Mouse (Mus musculus) layer of hippocampus, postnatal 25 days (tissue): ENCODE results near the gene Pigm. TPM values are rescaled to one million over a fixed set of nuclear protein-coding genes. Genes with fewer than 3 reads are reported as not detected.

Experiments used
- DNase-seq, 2 experiments: peaks; one replicate each; pipeline ENCODE4 v3.0.0; 2022; ENCODE audit warnings: mixed read lengths in 2 of 2, low spot score in 1 of 2; ENCODE audit errors: extremely low spot score in 1 of 2
- total RNA-seq, 2 experiments: library from RNA; stranded (reverse); gene quantifications; 2 replicates each; pipeline ENCODE4 v1.2.3; 2021

The Pigm gene
- total RNA-seq, 2 experiments from 2014 or later, result 8.6 to 8.9 TPM

DNA sequence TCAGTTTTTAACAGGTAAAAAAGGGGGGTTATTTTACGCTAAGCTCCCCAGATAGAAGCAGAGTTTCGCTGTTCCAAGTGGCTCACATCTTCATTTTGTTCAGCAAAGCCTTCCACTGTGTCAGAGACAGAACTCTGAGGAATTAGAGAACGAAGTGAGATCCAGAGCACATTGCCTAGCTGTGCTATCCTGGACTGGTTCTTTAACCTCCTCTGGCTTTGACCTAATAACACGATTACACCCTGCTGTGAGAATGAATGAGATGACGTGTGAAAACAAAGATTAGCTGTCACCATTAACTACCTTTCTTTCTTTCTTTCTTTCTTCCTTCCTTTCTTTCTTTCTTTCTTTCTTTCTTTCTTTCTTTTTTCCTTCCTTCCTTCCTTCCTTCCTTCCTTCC lies 33.1 kb downstream of the Pigm start:
- DNase-seq, result no peak

DNA sequence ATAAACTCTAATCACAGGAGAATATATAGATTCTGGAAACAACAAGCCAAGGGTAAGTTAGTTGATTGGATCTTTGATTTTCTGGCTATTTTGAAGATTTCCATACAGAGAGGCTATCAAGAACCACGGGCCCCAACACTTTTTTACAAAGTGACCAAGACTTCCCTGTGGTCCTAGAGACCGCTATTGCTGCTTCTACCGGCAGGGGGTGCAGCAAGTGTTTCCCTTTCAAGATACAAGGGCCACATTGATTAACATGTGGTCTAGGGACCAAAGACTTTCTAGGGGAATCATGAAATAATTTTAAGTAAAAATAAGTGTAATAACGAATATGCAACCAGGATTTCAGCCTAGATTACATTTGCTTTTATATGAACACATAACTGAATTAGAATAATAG lies 34.5 kb downstream of the Pigm start:
- DNase-seq, result peak in 1 of 2 experiments; percentile 68

DNA sequence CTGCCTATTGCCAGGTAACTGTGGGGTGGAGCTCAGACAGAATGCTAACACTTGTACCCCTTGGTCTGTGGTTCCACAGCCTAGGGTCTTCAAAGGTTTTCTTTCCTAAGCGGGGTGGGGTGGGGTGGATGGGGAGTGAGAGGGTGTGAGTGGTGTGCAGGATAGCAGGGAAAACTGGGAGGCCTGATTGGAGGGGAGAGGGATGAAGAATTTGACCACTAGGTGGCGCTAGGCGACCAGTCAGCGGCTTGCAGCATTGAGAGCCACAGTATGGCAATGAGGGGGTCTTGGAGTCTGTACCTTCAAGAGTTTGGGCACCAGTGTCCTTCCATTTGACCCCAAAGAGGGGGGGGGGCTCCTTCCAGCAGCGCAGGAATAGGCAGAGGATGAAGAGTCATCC lies 35.9 kb downstream of the Pigm start:
- peak; percentile 70 to 93 for DNase-seq

DNA sequence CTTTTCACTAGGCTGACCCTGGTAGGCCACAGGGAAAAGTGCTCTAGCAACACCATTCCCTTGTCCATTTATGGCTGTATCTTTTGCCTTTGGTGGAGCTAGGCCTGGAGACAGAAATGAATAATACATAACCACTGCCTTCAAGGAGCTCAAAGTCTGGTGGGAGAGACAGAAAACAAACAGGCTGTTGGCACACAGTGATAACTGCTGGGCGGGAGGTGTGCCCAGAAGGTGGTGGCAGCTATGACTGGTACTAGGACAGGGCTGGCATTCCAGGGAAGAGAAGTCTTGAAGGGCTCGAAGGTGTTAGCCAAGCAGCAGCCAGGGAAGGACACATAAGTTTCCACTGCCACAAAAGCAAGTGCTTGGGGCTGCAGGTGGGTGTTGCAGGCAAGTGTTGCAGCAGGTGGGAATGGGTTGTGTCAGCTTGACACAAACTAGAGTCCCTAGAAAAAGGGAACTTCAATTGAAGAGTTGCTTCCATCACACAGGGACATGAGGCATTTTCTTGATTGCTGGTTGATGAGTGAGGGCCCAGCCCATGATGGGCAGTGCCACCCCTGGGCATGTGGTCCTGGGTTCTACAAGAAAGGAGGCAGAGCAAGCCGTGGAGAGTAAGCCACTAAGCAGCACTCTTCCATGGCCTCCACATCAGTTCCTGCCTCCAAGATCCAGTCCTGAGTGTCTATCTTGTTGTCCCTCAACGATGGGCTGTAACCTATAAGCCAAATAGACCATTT lies 37.3 kb downstream of the Pigm start:
- DNase-seq, result no peak

DNA sequence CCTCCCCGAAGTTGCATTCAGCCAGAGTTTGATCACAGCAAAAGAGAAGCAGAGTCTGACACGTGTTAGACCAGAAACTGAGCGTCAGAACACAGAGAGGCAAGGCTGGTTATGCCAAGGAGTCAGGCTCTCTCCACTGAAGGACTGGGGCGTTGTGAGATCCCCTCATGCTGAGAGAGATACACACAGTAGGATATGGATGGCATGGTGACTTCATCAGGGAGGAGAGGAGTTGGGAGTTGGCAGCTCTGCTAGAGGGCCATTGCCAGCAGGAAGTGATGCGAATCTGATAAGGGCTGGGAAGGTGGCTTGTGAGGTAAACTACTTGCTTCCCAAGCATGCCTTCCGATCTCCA lies 37.9 kb downstream of the Pigm start:
- no peak for DNase-seq

DNA sequence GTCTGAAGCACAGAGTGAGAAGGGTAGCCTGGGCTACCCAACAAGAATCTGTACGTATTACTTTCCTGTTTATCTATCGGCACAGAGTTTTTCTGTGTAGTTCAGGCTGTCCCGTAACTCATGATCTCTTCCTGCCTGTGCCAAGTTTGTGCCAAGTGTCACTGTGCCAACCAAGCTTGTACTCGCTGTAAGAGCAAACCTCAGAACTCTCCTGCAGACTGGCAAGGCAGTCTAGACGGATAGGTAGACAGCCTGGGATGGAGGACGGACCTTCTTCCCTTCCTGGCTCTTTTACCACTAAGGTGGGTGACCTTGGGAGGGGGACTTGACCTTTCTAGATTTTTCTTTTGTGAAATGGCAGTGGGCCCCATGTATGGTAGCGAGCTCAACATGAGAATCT lies 38.7 kb downstream of the Pigm start:
- DNase-seq, result no peak

DNA sequence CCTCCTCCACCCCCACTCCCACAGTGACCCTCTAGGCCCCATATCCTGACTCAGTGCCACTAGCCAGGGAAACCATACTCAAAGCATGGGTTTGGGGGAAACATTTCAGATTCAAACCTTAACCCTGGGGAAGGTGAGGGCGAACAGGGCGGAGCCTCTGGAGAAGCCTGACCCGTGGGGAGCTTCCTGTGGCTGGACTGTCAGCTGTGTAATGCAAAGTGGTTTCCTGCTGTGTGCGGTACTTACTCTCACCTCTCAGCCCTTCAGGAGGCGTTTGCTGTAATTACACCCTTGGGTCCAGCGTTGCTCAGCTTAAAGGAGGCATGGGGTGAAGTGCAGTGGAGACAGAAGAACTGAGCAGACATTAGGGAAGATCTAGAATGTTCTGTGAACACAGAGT lies 41.8 kb downstream of the Pigm start:
- no peak for DNase-seq

DNA sequence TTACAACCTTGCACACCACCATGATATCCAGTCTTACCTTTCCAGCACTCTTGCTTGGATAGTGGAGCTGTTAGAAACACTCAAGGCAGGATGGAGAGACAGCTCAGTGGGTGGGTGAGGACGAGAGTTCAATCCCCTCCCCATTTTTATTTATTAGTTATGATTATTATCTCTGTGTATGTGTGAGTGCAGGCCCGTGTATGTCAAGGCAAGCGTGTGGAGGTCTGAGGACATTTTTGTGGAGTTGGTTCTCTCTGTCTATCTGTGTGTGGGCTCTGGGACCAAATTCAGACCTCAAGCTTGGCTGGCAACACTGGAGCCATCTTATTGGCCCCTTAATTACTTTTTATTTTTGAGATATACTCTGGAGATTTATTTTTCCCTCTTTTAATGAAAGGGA lies 42.3 kb downstream of the Pigm start:
- no peak for DNase-seq

DNA sequence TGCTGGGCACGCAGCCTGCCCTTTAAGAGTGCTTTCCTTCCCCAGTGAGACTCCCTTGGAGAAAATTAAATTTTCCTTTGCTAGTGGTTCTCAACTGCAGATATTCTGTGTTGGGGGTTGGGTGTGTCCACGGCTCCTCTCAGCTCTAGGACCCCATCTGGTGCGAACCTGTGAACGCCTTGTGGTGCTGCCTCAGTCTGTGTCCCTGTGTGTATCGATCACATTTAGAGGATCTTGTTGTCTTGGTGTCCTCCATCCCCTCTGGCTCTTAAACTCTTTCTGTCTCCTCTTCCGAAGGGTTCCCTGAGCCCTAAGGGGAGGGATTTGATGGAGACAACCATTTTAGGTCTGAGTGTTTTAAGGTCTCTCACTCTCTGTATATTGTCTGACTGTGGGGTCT lies 43.8 kb downstream of the Pigm start:
- no peak for DNase-seq

DNA sequence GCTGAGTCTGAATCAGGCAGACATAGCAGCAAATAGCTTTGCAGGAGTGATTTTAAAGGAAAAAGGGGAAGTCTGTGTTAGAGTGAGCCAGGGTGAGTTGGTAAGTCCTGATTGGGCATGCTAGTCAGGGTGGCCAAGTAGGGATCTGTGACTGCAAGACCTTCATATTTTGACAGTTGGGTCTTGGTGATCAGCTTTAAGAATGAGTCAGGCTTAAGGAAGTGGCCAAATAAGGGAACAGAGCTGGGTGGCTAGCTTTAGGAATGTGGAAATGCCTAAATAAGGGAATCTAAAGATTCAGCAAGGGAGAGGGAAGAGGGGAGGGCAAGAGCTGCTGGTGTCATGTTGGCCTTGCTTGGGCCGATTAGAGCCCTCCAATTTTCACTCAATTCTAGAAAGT lies 47.0 kb downstream of the Pigm start:
- DNase-seq, result no peak

DNA sequence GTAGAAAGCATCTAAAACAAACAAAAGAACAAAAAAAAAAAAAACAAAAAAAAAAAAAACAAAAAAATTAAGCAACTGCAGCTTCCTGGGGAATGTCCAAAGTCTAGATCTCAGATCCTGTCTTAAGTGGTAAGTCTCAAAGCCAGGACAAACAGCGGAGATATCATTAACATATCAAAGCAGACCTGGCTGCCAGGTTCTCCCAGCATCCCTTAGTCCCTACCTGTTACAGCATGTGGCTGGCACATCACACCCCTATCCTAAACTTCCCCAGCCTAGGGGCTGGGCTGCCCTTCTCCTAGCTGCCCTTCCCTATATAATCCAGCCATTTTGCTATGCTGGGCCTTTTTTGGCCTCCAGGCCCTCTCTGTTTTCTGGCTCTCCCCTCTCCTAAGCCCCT lies 50.1 kb downstream of the Pigm start:
- no peak for DNase-seq

DNA sequence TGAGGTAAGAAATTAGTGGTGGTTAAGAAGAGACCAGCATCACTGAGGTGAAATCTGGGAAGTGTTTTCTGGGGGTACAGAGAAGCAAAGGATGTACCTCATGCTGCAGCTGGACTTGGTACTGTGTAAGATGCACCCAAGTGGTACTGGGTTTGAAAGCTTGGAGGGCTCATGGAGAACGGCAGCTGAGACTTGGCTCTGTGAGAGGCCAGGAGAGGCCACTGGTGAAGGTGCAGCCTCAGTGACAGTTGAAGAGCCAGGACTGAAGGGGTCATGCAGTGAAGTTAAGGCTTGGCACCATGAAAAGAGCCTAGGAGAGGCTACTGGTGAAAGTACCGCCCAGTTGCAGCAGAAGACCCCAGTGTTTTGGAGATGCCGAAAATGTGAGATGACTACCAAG lies 51.5 kb downstream of the Pigm start:
- no peak for DNase-seq

DNA sequence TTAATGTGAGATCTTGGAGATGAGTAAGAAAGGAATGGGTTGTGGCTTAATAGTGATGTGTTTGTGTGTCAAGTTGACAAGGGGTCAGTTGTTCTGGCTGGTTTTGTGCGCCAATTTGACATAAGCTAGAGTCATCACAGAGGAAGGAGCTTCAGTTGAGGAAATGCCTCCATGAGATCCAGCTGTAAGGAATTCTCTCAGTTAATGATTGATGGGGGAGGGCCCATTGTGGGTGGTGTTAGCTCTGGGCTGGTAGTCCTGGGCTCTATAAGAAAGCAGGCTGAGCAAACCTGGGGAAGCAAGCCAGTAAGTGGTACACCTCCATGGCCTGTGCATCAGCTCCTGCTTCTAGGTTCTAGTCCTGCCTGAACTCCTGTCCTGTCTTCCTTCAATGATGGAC lies 52.3 kb downstream of the Pigm start:
- DNase-seq, result no peak

DNA sequence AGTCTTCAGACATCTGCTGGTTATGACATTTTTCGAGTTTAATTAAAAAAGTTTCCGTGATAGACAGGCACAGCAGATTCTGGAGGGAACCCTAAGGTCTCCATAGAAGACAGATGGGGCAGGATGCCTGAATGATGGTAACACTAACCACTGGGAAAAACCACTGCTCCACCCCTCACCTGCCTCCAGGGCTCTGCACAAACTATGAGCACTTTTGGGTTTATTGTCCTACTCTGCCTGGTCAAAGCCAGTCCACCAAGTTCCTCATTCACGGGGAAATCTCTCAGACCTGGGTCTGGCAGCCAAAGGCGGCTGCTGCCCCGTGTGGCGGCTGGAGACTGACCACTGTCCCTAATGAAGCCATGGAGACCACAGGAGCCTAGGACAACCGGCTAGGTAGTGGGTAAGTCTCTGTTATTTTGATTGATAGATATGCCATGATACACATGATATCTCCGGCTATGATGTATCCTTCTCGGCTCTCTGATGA lies 54.4 kb downstream of the Pigm start:
- no peak for DNase-seq

DNA sequence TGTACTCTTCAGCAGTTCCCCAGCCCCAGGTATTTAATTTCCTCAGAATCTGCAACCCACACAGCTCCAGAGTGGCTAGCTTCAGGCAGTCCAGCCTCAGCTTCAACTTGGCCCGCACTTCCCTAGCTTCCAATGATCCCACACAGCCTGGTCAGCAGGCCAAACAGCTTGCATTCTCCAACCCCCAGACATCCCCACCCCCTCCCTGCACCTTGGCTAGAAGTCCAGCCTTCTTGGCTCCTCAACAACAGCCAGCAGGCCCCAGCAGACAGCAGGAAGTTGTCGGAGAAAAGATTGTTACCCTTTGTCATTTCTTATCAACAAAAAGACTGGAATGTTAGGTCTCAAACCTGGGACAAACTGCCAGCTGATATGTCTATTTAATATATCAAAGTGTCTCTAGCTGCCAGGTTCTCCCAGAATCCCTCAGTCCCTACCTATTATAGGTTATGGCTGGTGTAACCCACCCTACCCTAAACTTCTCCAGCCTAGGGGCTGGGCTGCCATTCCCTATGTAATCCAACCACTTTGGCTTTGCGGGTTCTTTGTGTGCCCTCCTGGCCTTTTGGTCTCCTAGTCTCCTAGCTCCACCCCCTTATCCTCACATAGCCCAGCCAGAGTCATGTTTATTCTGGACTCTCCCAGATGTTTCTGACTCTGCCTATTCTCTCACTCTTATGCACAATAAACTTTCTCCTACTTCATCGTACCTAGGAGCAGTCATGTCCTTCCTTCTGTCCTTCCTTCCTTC lies 55.7 kb downstream of the Pigm start:
- DNase-seq, result no peak

DNA sequence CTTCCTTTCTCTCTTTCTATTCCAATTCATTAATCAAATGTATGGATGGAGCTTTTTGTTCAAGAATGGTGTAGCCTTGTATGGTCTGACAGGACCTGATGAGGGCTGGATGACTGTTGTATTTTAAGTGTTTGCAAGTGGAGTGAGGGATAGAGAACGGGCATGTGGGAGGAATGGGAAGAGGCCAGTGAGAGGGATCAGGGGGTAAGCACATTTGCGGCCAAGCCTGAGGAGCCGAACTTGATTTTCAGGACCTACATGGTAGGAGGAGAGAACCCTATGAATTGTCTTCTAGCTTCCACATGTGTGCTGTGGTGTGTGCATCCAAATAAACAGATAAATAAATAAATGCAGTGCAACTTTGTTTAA lies 56.2 kb downstream of the Pigm start:
- no peak for DNase-seq

DNA sequence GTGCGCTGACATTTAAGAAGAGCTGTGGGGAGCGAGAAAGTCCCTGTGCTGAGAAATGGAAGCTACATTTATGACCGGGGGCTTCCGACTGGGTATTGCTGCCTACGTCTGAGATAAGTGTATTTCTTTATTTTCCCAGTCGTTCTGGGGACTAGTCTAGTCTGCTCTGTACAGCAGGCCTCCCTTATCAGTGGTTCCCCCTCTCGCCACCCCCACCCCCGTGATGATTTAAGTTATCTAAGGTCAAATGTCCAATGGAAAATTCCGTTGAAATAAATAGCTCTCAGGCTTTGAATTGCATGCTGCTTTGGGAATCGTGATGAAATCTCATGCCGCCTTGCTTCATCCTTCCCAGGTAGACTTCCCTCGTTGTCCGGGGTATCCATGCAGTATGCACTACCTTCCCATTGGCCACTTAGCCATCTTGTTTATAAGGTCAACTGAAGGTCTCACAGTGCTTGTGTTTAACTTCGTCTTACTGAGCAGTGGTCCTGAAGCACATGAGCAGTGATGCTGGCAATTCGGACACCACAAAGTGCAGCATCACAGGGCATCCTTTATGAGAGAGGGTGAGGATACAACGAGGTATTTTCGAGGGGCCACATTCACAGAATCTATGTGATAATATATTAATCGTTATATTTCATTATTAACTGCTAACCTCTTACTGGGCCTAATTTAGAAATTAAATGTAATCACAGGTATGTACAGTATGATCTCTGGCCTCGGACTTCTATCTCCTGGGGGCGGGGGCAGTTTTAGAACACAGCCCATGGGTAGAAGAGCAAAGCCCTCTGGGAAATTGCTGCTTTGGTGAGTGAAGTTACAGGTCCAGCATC lies 56.9 kb downstream of the Pigm start:
- DNase-seq, result no peak
